Mouse (Mus musculus): Measurements from ENCODE around the gene Clba1.

The Clba1 gene

GRCm38 (mm10) chr12:112860765-112861164, 52.0 kb downstream of the Clba1 start:
- Histone ChIP-seq H3K4me3 (replicated peaks; ENCODE audit: low read length) (no peak overlapping the region), H3K4me1 (replicated peaks; ENCODE audit: low read depth, low read length) (peaks cover 13% of the 10 kb centered on the region), H3K36me3 (ENCODE audit: insufficient read depth, low read length) (no peaks in the 10 kb centered on the region), H3K27me3 (ENCODE audit: insufficient read depth, low read length) (peaks cover 14% of the 10 kb centered on the region), H3K9me3 (ENCODE audit: low read length) (no peaks in the 10 kb centered on the region)
- TF ChIP-seq NANOG (IDR thresholded peaks at IDR 0.05; ENCODE audit: borderline replicate concordance, low read length) (no peak), CTCF (conservative IDR thresholded peaks at IDR 0.05; ENCODE audit: low read length) (no peak), POU5F1 (IDR thresholded peaks at IDR 0.05; ENCODE audit: borderline replicate concordance, low read length) (no peak)

GRCm38 (mm10) chr12:112861911-112862321, 53.2 kb downstream of the Clba1 start:
- Histone ChIP-seq H3K4me3 (replicated peaks; ENCODE audit: low read length) (no peak overlapping the region), H3K36me3 (ENCODE audit: insufficient read depth, low read length) (no peaks in the 10 kb centered on the region), H3K27me3 (ENCODE audit: insufficient read depth, low read length) (peaks cover 25% of the 10 kb centered on the region), H3K4me1 (replicated peaks; ENCODE audit: low read depth, low read length) (peaks cover 24% of the 10 kb centered on the region), H3K9me3 (ENCODE audit: low read length) (no peaks in the 10 kb centered on the region)
- TF ChIP-seq CTCF (conservative IDR thresholded peaks at IDR 0.05; ENCODE audit: low read length) (no peak), POU5F1 (IDR thresholded peaks at IDR 0.05; ENCODE audit: borderline replicate concordance, low read length) (no peak), NANOG (IDR thresholded peaks at IDR 0.05; ENCODE audit: borderline replicate concordance, low read length) (no peak)

- H3K36me3 ChIP-seq (ENCODE audit: insufficient read depth, low read length), result no peaks in the 10 kb centered on the region
- H3K4me1 ChIP-seq (replicated peaks; ENCODE audit: low read depth, low read length), result peaks cover 36% of the 10 kb centered on the region
- no peaks in the 10 kb centered on the region for H3K9me3 ChIP-seq (ENCODE audit: low read length)
- TF ChIP-seq NANOG (IDR thresholded peaks at IDR 0.05; ENCODE audit: borderline replicate concordance, low read length), result no peak
- H3K27me3 ChIP-seq (ENCODE audit: insufficient read depth, low read length), result peaks cover 46% of the 10 kb centered on the region
- H3K4me3 ChIP-seq (replicated peaks; ENCODE audit: low read length), result no peak overlapping the region
These were observed 56.1 kb downstream of the Clba1 start for GRCm38 (mm10) chr12:112864804-112865203.

Data from E14TG2a.4 (cell line).